Mouse (Mus musculus): ENCODE measurements around the gene Cyfip2. TPM values are rescaled to one million over a fixed set of nuclear protein-coding genes. Genes with fewer than 3 reads are reported as not detected.
A peak's percentile ranks its signal among the peaks of the same experiment; 100 is the strongest.

Cyfip2 gene
- polyA plus RNA-seq, 1 experiment from 2014 or later, result 67.1 TPM

- WGBS (ENCODE audit: missing documents), result 58% methylated on average over 6 of the region's 6 CpGs
- Histone ChIP-seq H3K4me3 (ENCODE audit: inconsistent target) (no peak overlapping the region), H3K79me2 (ENCODE audit: inconsistent target) (peaks cover 94% of the 10 kb centered on the region), H3K27ac (no peak overlapping the region), H3K36me3 (ENCODE audit: inconsistent target) (no peaks in the 10 kb centered on the region)
Measured at GRCm38 (mm10) chr11:46299901-46300300, 12.8 kb downstream of the Cyfip2 start.

- WGBS (ENCODE audit: missing documents), result 52% methylated on average over 11 of the region's 13 CpGs
- Histone ChIP-seq H3K36me3 (ENCODE audit: inconsistent target) (0 out of 2 replicates have a peak, but pooled peaks cover 5% of the 10 kb centered on the region), H3K27ac (no peak overlapping the region), H3K4me3 (ENCODE audit: inconsistent target) (no peak overlapping the region), H3K79me2 (ENCODE audit: inconsistent target) (peaks cover 94% of the 10 kb centered on the region)
Measured at GRCm38 (mm10) chr11:46298889-46299785, 13.5 kb downstream of the Cyfip2 start.

- peaks cover 75% of the 10 kb centered on the region; the same call in 1 of the 2 replicates for H3K79me2 ChIP-seq (ENCODE audit: inconsistent target)
- WGBS (ENCODE audit: missing documents), result 95% methylated on average over 11 of the region's 11 CpGs
- no peak overlapping the region for H3K4me3 ChIP-seq (ENCODE audit: inconsistent target)
- no peak overlapping the region for H3K27ac ChIP-seq
- peaks cover 26% of the 10 kb centered on the region for H3K36me3 ChIP-seq (ENCODE audit: inconsistent target)
Measured at GRCm38 (mm10) chr11:46294390-46294789, 18.3 kb downstream of the Cyfip2 start.

- no peak overlapping the region for H3K4me3 ChIP-seq (ENCODE audit: inconsistent target)
- 89% methylated on average over 4 of the region's 5 CpGs for WGBS (ENCODE audit: missing documents)
- H3K36me3 ChIP-seq (ENCODE audit: inconsistent target), result peaks cover 33% of the 10 kb centered on the region
- H3K27ac ChIP-seq, result no peak overlapping the region
- H3K79me2 ChIP-seq (ENCODE audit: inconsistent target), result peaks cover 66% of the 10 kb centered on the region; the same call in 1 of the 2 replicates
Measured at GRCm38 (mm10) chr11:46293491-46293890, 19.2 kb downstream of the Cyfip2 start.

GRCm38 (mm10) chr11:46290988-46291405, 21.7 kb downstream of the Cyfip2 start:
- peaks cover 41% of the 10 kb centered on the region; the same call in 1 of the 2 replicates for H3K79me2 ChIP-seq (ENCODE audit: inconsistent target)
- 93% methylated on average over 10 of the region's 10 CpGs for WGBS (ENCODE audit: missing documents)
- H3K27ac ChIP-seq, result no peak overlapping the region
- peaks cover 40% of the 10 kb centered on the region for H3K36me3 ChIP-seq (ENCODE audit: inconsistent target)
- H3K4me3 ChIP-seq (ENCODE audit: inconsistent target), result no peak overlapping the region

GRCm38 (mm10) chr11:46289561-46289960, 23.1 kb downstream of the Cyfip2 start:
- Histone ChIP-seq H3K27ac (no peak overlapping the region), H3K79me2 (ENCODE audit: inconsistent target) (peaks cover 30% of the 10 kb centered on the region; the same call in 1 of the 2 replicates), H3K36me3 (ENCODE audit: inconsistent target) (peaks cover 46% of the 10 kb centered on the region), H3K4me3 (ENCODE audit: inconsistent target) (no peak overlapping the region)
- 95% methylated on average over 9 of the region's 9 CpGs for WGBS (ENCODE audit: missing documents)

- H3K36me3 ChIP-seq (ENCODE audit: inconsistent target), result peaks cover 48% of the 10 kb centered on the region
- H3K4me3 ChIP-seq (ENCODE audit: inconsistent target), result no peak overlapping the region
- 90% methylated on average over 4 of the region's 4 CpGs for WGBS (ENCODE audit: missing documents)
- no peak overlapping the region for H3K27ac ChIP-seq
- peaks cover 25% of the 10 kb centered on the region; the same call in 1 of the 2 replicates for H3K79me2 ChIP-seq (ENCODE audit: inconsistent target)
Measured at GRCm38 (mm10) chr11:46289022-46289421, 23.6 kb downstream of the Cyfip2 start.

GRCm38 (mm10) chr11:46288091-46288490, 24.6 kb downstream of the Cyfip2 start:
- Histone ChIP-seq H3K27ac (no peak overlapping the region), H3K4me3 (ENCODE audit: inconsistent target) (no peak overlapping the region), H3K79me2 (ENCODE audit: inconsistent target) (peaks cover 15% of the 10 kb centered on the region; the same call in 1 of the 2 replicates), H3K36me3 (ENCODE audit: inconsistent target) (peaks cover 55% of the 10 kb centered on the region)
- WGBS (ENCODE audit: missing documents), result 98% methylated on average over 5 of the region's 5 CpGs

- H3K4me3 ChIP-seq (ENCODE audit: inconsistent target), result no peak overlapping the region
- H3K36me3 ChIP-seq (ENCODE audit: inconsistent target), result peaks cover 67% of the 10 kb centered on the region
- H3K27ac ChIP-seq, result peak overlapping the region; percentile 19; the same call in 1 of the 2 replicates
- WGBS (ENCODE audit: missing documents), result 4% methylated on average over 6 of the region's 6 CpGs
- H3K79me2 ChIP-seq (ENCODE audit: inconsistent target), result peaks cover 2% of the 10 kb centered on the region; the same call in 1 of the 2 replicates
Measured at GRCm38 (mm10) chr11:46286803-46287202, 25.9 kb downstream of the Cyfip2 start.

GRCm38 (mm10) chr11:46283800-46284199, 28.9 kb downstream of the Cyfip2 start:
- Histone ChIP-seq H3K79me2 (ENCODE audit: inconsistent target) (no peaks in the 10 kb centered on the region), H3K36me3 (ENCODE audit: inconsistent target) (peaks cover 57% of the 10 kb centered on the region; the same call in 1 of the 2 replicates), H3K4me3 (ENCODE audit: inconsistent target) (no peak overlapping the region), H3K27ac (no peak overlapping the region)
- WGBS (ENCODE audit: missing documents), result 93% methylated on average over 6 of the region's 6 CpGs

- 94% methylated on average over 5 of the region's 5 CpGs for WGBS (ENCODE audit: missing documents)
- no peak overlapping the region for H3K4me3 ChIP-seq (ENCODE audit: inconsistent target)
- H3K27ac ChIP-seq, result peak overlapping the region; percentile 28; the same call in 1 of the 2 replicates
- H3K36me3 ChIP-seq (ENCODE audit: inconsistent target), result peaks cover 59% of the 10 kb centered on the region
- H3K79me2 ChIP-seq (ENCODE audit: inconsistent target), result no peaks in the 10 kb centered on the region
Measured at GRCm38 (mm10) chr11:46282612-46283011, 30.0 kb downstream of the Cyfip2 start.

GRCm38 (mm10) chr11:46278709-46279108, 34.0 kb downstream of the Cyfip2 start:
- Histone ChIP-seq H3K36me3 (ENCODE audit: inconsistent target) (peaks cover 60% of the 10 kb centered on the region), H3K27ac (no peak overlapping the region), H3K79me2 (ENCODE audit: inconsistent target) (no peaks in the 10 kb centered on the region), H3K4me3 (ENCODE audit: inconsistent target) (no peak overlapping the region)
- 92% methylated on average over 12 of the region's 12 CpGs for WGBS (ENCODE audit: missing documents)

GRCm38 (mm10) chr11:46278140-46278539, 34.5 kb downstream of the Cyfip2 start:
- Histone ChIP-seq H3K4me3 (ENCODE audit: inconsistent target) (no peak overlapping the region), H3K79me2 (ENCODE audit: inconsistent target) (no peaks in the 10 kb centered on the region), H3K36me3 (ENCODE audit: inconsistent target) (peaks cover 57% of the 10 kb centered on the region), H3K27ac (no peak overlapping the region)
- WGBS (ENCODE audit: missing documents), result 94% methylated on average over 5 of the region's 5 CpGs

GRCm38 (mm10) chr11:46276778-46277177, 35.9 kb downstream of the Cyfip2 start:
- no peak overlapping the region for H3K27ac ChIP-seq
- H3K79me2 ChIP-seq (ENCODE audit: inconsistent target), result no peaks in the 10 kb centered on the region
- peaks cover 58% of the 10 kb centered on the region for H3K36me3 ChIP-seq (ENCODE audit: inconsistent target)
- 80% methylated on average over 5 of the region's 5 CpGs for WGBS (ENCODE audit: missing documents)
- H3K4me3 ChIP-seq (ENCODE audit: inconsistent target), result no peak overlapping the region

GRCm38 (mm10) chr11:46276168-46276567, 36.5 kb downstream of the Cyfip2 start:
- 86% methylated on average over 8 of the region's 8 CpGs for WGBS (ENCODE audit: missing documents)
- Histone ChIP-seq H3K27ac (no peak overlapping the region), H3K4me3 (ENCODE audit: inconsistent target) (no peak overlapping the region), H3K79me2 (ENCODE audit: inconsistent target) (no peaks in the 10 kb centered on the region), H3K36me3 (ENCODE audit: inconsistent target) (peaks cover 57% of the 10 kb centered on the region)

Measured in macrophage (primary cell).